Mouse (Mus musculus): ENCODE measurements around the gene Metrn.

- TF ChIP-seq CTCF (IDR thresholded peaks at IDR 0.05; ENCODE audit: control insufficient read depth, insufficient read depth, insufficient read length) (no peak), MYOD1 (IDR thresholded peaks at IDR 0.05; ENCODE audit: control insufficient read depth, insufficient read length, low read depth) (no peak), MAX (IDR thresholded peaks at IDR 0.05) (no peak), USF1 (IDR thresholded peaks at IDR 0.05; ENCODE audit: low read depth) (no peak), CEBPB (IDR thresholded peaks at IDR 0.05; ENCODE audit: low read depth) (no peak)
These were observed 33.3 kb upstream of the Metrn start for GRCm38 (mm10) chr17:25830200-25830753.
